Mouse (Mus musculus) heart, embryonic 11.5 days (tissue): ENCODE measurements around the gene Nrap. TPM values are rescaled to one million over a fixed set of nuclear protein-coding genes. Genes with fewer than 3 reads are reported as not detected.

Source experiments
- ATAC-seq: fragments of 200-750 bp; cut with Nextera tagmentation; replicated peaks from 2 replicates; pipeline ENCODE4 v1.8.0; 2017; ENCODE audit warnings: moderate library complexity; ENCODE audit not compliant: insufficient number of reproducible peaks, low FRiP score, low TSS enrichment
- H3K27ac ChIP-seq: fragments of 300-500 bp; sonication (generic); 2 replicates; pipeline ENCODE4 v1.5.1; 2014; ENCODE audit warnings: mild to moderate bottlenecking, low read depth, low read length
- H3K27me3 ChIP-seq: fragments of 300-500 bp; sonication (generic); 2 replicates; pipeline ENCODE4 v1.6.1; 2014; ENCODE audit warnings: mild to moderate bottlenecking, low read length, mixed read lengths; ENCODE audit not compliant: control insufficient read depth, insufficient read depth
- H3K36me3 ChIP-seq: fragments of 300-500 bp; sonication (generic); 2 replicates; pipeline ENCODE4 v1.6.1; 2014; ENCODE audit warnings: mild to moderate bottlenecking, low read length, moderate library complexity, mixed read lengths; ENCODE audit not compliant: control insufficient read depth, insufficient read depth
- H3K4me1 ChIP-seq: fragments of 300-500 bp; sonication (generic); 2 replicates; pipeline ENCODE4 v1.6.1; 2014; ENCODE audit warnings: low read length; ENCODE audit not compliant: control insufficient read depth, insufficient read depth
- H3K4me2 ChIP-seq: fragments of 300-500 bp; sonication (generic); 2 replicates; pipeline ENCODE4 v1.6.1; 2014; ENCODE audit warnings: mild to moderate bottlenecking, moderate library complexity
- H3K4me3 ChIP-seq: fragments of 300-500 bp; sonication (generic); 2 replicates; pipeline ENCODE4 v1.5.1; 2014; ENCODE audit warnings: low read depth, low read length
- H3K9ac ChIP-seq: fragments of 300-500 bp; sonication (generic); 2 replicates; pipeline ENCODE4 v1.6.1; 2014; ENCODE audit warnings: mild to moderate bottlenecking, low read depth, low read length, moderate library complexity
- H3K9me3 ChIP-seq: fragments of 300-500 bp; sonication (generic); replicated peaks from 2 replicates; pipeline ENCODE4 v1.6.1; 2016; ENCODE audit warnings: low read length; ENCODE audit not compliant: control insufficient read depth
- WGBS: fragments of 180-500 bp; shearing (Covaris S2); extraction: QIAGEN DNeasy Blood & Tissue Kit; methylation state at CpG from one replicate; pipeline ENCODE4 v1.1.7; 2014; ENCODE audit not compliant: insufficient replicate concordance; 5-methylcytosine and 5-hydroxymethylcytosine counted together
- polyA plus RNA-seq: library from polyadenylated mRNA; unstranded; fragments of >200 nt; fragmentation: Nextera tagmentation; extraction: Ambion mirVana; gene quantifications from 2 replicates; pipeline ENCODE4 v1.2.1, GENCODE M21; 2014

Nrap gene
- polyA plus RNA-seq, 1 experiment from 2014 or later, result 9.2 TPM

- peaks cover 21% of the 10 kb centered on the region for H3K4me1 ChIP-seq
- H3K4me2 ChIP-seq, result no peak overlapping the region
- no peaks in the 10 kb centered on the region for H3K36me3 ChIP-seq
- H3K27me3 ChIP-seq, result no peaks in the 10 kb centered on the region
- ATAC-seq, result no peak
- H3K9ac ChIP-seq, result no peak overlapping the region
- no peak overlapping the region for H3K4me3 ChIP-seq
- no peak overlapping the region for H3K27ac ChIP-seq
- no peaks in the 10 kb centered on the region for H3K9me3 ChIP-seq
- 76% methylated on average over 9 of the region's 9 CpGs for WGBS
Measured at GRCm38 (mm10) chr19:56393311-56393866, 3.6 kb upstream of the Nrap start.

- Histone ChIP-seq H3K9ac (no peak overlapping the region), H3K4me2 (no peak overlapping the region), H3K4me3 (no peak overlapping the region), H3K27ac (peak overlapping the region; percentile 64; the same call in 1 of the 2 replicates), H3K9me3 (no peaks in the 10 kb centered on the region), H3K27me3 (no peaks in the 10 kb centered on the region), H3K36me3 (no peaks in the 10 kb centered on the region), H3K4me1 (peaks cover 13% of the 10 kb centered on the region)
- ATAC-seq, result peak; percentile 84
- 67% methylated on average over 6 of the region's 6 CpGs for WGBS
Measured at GRCm38 (mm10) chr19:56391307-56392046, 1.6 kb upstream of the Nrap start.

GRCm38 (mm10) chr19:56389176-56389575 lies 661 bp downstream of the Nrap start:
- peak overlapping the region; percentile 33 for H3K4me3 ChIP-seq
- no peaks in the 10 kb centered on the region for H3K36me3 ChIP-seq
- peak overlapping the region; percentile 54; the same call in 1 of the 2 replicates for H3K27ac ChIP-seq
- 0 out of 2 replicates have a peak overlapping the region, but pooled peaks have one; percentile 18 for H3K9ac ChIP-seq
- H3K4me2 ChIP-seq, result peak overlapping the region; percentile 54
- ATAC-seq, result no peak
- H3K9me3 ChIP-seq, result no peaks in the 10 kb centered on the region
- H3K27me3 ChIP-seq, result no peaks in the 10 kb centered on the region
- H3K4me1 ChIP-seq, result peaks cover 13% of the 10 kb centered on the region
- WGBS, result 81% methylated on average over 11 of the region's 11 CpGs

- Histone ChIP-seq H3K27me3 (no peaks in the 10 kb centered on the region), H3K4me2 (peak overlapping the region; percentile 27), H3K27ac (no peak overlapping the region), H3K4me1 (peaks cover 10% of the 10 kb centered on the region), H3K9me3 (no peaks in the 10 kb centered on the region), H3K36me3 (no peaks in the 10 kb centered on the region), H3K9ac (no peak overlapping the region), H3K4me3 (no peak overlapping the region)
- 65% methylated on average over 4 of the region's 4 CpGs for WGBS
- no peak for ATAC-seq
Measured at GRCm38 (mm10) chr19:56387726-56388302, 2.0 kb downstream of the Nrap start.

GRCm38 (mm10) chr19:56386095-56386494 lies 3.7 kb downstream of the Nrap start:
- H3K9ac ChIP-seq, result no peak overlapping the region
- no peaks in the 10 kb centered on the region for H3K36me3 ChIP-seq
- H3K9me3 ChIP-seq, result no peaks in the 10 kb centered on the region
- H3K4me2 ChIP-seq, result no peak overlapping the region
- no peak overlapping the region for H3K4me3 ChIP-seq
- no peaks in the 10 kb centered on the region for H3K27me3 ChIP-seq
- ATAC-seq, result no peak
- H3K27ac ChIP-seq, result no peak overlapping the region
- 87% methylated on average over 10 of the region's 10 CpGs for WGBS
- peaks cover 4% of the 10 kb centered on the region for H3K4me1 ChIP-seq

DNA sequence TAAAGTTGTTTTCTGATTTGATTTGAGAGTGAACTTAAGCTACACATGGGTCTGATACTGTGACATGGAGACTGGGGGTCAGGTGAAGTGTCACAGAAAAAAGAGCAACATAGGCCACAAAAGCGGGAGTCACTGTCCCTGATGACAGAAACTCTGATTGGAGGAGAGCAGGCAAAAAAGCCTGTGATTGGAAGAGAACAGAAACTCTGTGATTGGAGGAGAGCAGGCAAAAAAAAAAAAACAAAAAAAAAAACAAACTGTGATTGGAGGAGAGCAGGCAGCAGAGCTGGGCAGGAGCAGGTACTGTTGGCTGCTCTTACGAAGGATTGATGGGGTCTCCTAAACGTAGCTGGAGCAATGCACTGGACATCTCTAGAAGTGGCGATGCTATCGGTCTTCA lies 4.3 kb downstream of the Nrap start:
- ATAC-seq, result no peak
- Histone ChIP-seq H3K27ac (no peak overlapping the region), H3K4me2 (no peak overlapping the region), H3K4me1 (peaks cover 1% of the 10 kb centered on the region), H3K4me3 (no peak overlapping the region), H3K9me3 (no peaks in the 10 kb centered on the region), H3K27me3 (no peaks in the 10 kb centered on the region), H3K9ac (no peak overlapping the region), H3K36me3 (no peaks in the 10 kb centered on the region)
- 76% methylated on average over 5 of the region's 5 CpGs for WGBS

DNA sequence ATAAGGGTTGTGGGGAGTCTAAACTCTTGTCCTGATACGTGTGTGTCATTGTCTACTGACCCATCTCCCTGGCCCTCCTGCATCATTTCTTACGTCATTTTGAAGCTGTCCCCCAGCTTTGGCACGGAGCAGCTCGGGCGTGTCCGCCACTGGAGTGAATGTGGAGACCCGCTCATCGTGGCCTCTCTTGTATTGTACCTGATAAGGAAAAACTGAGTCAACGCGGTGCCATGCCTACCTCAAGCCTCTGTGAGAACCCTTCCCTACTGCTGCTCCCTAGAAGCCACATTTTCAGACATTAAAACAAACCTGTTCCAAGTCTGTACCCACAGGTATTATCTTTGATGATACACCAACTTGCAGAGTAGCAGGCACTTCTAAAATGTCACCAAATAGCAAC lies 8.4 kb downstream of the Nrap start:
- Histone ChIP-seq H3K4me2 (no peak overlapping the region), H3K9me3 (no peaks in the 10 kb centered on the region), H3K9ac (no peak overlapping the region), H3K27ac (no peak overlapping the region), H3K4me1 (no peaks in the 10 kb centered on the region), H3K4me3 (no peak overlapping the region), H3K27me3 (no peaks in the 10 kb centered on the region), H3K36me3 (no peaks in the 10 kb centered on the region)
- ATAC-seq, result no peak
- 68% methylated on average over 10 of the region's 10 CpGs for WGBS

GRCm38 (mm10) chr19:56380341-56380740 lies 9.5 kb downstream of the Nrap start:
- Histone ChIP-seq H3K4me3 (no peak overlapping the region), H3K36me3 (no peaks in the 10 kb centered on the region), H3K4me1 (no peaks in the 10 kb centered on the region), H3K27ac (no peak overlapping the region), H3K9ac (no peak overlapping the region), H3K9me3 (no peaks in the 10 kb centered on the region), H3K27me3 (no peaks in the 10 kb centered on the region), H3K4me2 (no peak overlapping the region)
- WGBS, result 82% methylated on average over 7 of the region's 7 CpGs
- no peak for ATAC-seq
